Mouse (Mus musculus) CD8-positive naive resting alpha-beta T cell, adult 2 months (primary cell): ENCODE results near the gene Trip13.
A peak's percentile ranks its signal among the peaks of the same experiment; 100 is the strongest.

Experiments
- DNase-seq, 2 experiments: peaks; one replicate each; pipeline ENCODE4 v3.0.0; 2022; ENCODE audit warnings: low read depth in 2 of 2, low spot score in 2 of 2

Gene Trip13

GRCm38 (mm10) chr13:73887415-73887874 lies 50.1 kb downstream of the Trip13 start:
- no peak for DNase-seq

DNA sequence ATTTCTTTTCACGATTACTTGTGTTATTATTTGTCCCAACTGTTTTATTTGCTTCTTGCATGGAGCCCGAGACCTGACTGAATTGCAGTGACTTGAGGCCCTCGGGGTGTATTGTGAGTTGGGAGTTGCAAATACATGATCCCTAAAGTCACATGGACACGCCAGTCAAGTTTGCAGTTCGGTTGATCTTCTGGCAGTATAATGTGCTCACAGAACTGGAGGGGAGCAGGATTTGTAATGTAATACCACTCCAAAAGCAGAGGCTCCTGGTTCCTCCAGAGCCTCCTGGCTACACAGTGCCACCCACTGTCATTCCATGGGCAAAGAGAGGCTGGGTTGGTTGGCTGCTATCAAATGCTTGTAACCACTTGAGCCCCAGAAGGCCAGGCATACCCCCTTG lies 51.0 kb downstream of the Trip13 start:
- DNase-seq, result no peak

GRCm38 (mm10) chr13:73886066-73886465 lies 51.5 kb downstream of the Trip13 start:
- DNase-seq, result no peak

DNA sequence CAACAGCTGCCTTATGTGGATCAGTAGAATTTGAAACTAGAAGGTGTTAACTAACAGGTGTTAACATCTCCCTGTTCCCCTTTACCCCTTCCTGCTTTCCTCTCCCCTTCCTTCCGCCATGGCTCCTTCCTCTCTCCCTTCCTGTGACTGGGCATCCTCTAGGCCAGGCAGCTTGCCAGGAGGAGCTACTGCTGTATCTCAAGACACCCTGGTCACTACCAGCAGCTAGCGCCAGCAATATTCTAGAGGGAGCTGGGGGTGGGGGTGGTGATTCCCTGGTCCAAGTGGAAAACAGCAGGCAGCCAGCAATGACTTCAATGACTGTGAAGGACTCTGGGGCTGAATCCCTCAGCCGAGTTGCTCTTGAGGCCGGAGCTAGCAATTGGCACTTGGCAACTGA lies 51.9 kb downstream of the Trip13 start:
- no peak for DNase-seq

GRCm38 (mm10) chr13:73881347-73881746 lies 56.2 kb downstream of the Trip13 start:
- no peak for DNase-seq

- DNase-seq, result peak; percentile 36 to 58
These were observed 57.8 kb downstream of the Trip13 start for GRCm38 (mm10) chr13:73879824-73880223.

- DNase-seq, result no peak
These were observed 65.4 kb downstream of the Trip13 start for GRCm38 (mm10) chr13:73872159-73872558.
